Mouse (Mus musculus) naive thymus-derived CD4-positive, alpha-beta T cell, adult 2 months (primary cell): ENCODE results near the gene Epdr1.
"Not testable (repeated sequence)": the region's sequence is repeated elsewhere in the genome, so short reads cannot be mapped to it uniquely, and the experiment has no call there.

Experiments
- DNase-seq: peaks from one replicate; pipeline ENCODE4 v3.0.0-alpha.2; 2011; ENCODE audit warnings: low read depth

Gene Epdr1

DNA sequence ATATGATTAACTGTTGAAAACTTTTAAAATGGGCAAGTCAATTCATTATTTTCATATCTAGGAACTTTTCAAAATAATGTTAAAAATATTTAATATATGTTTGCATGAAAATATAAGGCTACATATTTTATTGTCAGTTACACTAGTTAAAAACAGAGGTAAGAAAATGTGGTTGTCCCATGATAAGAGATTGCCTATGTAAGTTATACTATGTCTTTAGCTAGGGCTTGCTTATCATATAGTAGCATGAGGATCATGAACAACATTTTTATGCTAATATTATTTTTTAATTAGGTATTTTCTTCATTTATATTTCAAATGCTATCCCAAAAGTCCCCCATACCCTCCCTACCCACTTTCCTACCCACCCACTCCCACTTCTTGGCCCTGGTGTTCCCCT lies 14.8 kb downstream of the Epdr1 start:
- DNase-seq, result no peak

DNA sequence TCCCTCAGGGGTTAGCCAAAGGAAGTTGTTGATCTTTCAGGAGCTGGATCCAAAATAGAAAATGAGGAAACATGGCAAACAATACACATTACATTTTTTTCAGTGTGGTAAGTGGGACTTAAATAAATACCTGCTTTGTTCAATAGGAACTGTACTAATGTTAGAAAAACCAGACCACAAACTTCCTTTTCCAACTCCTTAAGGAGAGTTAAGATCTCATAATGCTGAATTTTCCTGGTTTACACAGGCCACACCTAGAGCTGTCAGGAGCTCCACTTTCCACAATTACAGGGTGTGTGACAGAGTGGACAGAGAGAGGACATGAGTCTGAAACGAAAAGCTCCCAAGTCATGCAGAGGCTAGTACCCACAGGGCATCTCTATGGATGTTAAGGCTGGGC lies 16.0 kb downstream of the Epdr1 start:
- no peak for DNase-seq

DNA sequence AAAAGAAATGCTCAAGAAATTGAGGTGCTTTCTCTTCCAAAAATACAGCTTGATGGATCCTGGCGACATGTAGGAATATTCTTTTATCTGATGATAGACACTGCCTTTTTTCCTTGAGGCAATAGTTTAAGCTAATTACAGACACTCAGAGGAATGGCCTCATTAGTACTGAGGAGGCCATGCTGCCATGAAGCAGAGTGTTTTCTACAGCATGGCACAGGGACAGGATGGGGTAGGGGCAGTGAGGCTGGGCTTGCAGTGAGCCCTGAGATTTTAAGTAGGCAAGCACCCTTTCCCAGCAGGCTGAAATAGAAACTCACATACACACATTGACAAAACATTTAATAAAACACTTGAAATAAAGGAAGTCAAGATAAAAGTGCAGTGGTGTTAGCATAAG lies 17.2 kb downstream of the Epdr1 start:
- DNase-seq, result no peak

DNA sequence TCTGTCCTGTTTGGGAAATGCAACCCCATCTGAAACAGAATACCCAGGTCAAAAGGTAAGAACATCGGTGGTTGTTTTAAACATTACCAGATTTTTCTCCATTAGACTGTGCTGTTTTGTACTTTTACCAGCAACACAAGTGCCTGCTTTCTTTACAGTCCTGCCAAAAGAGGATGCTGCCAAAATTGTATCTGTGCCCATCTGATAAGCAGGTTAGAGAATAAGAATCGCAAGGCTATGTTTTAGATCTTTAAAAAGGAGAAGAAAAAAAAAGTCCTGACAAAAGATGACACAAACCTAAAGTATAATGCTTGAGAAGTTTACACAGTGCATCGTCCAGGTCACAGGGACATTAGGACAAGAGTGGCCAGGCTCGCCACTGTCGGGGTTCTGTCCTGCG lies 20.5 kb downstream of the Epdr1 start:
- DNase-seq, result no peak

DNA sequence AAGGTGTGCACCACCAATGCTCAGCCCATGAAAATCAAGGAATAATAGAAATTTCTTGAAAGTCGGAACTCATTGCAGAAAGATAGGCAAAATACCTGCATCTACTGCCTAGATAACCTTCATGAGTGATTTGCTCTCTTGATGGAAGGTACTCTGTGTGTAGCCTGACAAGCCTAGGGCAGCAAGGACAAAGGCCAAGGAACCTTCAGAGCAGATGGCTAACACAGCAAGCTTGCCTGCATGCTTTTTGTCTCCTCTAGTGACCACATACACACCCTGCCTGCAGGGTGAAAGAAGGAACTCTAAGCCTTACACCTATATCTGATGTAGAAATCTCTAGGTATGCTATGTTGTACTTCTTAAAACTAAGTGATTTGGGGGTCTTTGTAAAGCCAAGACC lies 24.6 kb downstream of the Epdr1 start:
- DNase-seq, result no peak

DNA sequence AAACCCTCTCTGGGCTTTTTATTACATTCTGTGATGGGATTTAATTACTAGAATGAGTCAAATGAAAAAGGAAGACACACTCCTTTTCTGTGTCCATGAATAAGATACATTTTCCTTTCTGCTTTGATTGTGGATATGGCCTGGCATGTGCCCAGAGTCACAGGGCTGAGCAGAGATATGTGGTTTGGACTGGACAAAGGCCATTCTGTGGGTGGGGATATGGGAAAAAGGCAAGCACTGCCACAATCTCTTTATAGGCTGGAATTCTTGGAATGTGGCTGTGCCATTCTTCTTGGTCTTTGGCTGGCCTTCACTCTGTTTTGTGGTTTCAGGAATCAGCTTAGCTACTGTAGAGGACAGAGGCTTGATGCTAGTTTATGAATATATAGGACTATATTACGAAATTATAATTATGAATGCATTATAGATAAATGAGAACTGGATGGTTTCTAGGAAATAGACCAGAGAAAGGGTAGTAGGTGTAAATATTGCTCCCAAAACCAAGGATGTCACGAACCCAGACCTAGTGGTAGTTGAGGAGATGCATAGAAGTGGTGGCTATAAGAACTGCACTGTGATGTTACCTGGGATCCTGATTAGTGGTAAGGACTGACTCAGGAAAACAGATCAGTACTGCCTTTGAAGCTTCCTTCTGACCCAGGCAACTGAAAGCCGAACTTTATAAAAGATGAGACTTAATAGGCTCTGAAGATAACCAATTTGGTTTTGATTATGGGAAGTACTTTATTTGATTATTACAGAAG lies 28.5 kb downstream of the Epdr1 start:
- DNase-seq, result no peak

DNA sequence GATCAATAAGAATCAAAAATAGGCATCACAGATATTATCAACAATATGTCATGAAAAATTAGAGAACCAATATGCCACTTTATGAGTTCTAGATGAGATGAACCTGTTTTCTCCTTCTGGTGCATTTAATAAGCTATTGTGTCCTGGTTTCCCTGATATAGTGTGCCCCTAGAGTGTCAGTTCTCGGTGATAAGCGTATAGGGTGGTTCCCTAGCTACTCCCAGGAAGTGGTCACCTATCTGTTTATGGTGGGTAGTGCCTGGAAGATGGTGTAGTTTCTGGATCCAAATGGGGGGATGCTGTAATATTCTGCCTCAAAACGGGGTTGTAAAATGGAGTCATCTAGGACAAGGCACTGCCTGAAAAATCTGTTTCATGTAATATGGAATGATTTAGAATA lies 43.8 kb downstream of the Epdr1 start:
- DNase-seq, result no peak

DNA sequence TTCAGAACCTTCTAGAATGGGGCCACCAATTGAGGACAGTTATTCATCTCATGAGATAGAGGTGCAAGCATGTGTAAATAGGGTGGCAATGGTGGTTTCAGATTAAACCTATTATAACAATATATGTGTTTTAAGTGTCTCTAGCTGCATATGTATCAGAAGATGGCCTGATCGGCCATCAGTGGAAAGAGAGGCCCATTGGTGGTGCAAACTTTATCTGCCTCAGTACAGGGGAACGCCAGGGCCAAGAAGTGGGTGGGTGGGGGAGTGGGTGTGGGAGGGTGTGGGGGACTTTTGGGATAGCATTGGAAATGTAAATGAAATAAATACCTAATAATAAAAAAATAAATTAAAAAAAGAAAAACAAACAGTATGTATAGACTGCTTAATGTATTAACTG lies 45.0 kb downstream of the Epdr1 start:
- DNase-seq, result not testable (repeated sequence)

DNA sequence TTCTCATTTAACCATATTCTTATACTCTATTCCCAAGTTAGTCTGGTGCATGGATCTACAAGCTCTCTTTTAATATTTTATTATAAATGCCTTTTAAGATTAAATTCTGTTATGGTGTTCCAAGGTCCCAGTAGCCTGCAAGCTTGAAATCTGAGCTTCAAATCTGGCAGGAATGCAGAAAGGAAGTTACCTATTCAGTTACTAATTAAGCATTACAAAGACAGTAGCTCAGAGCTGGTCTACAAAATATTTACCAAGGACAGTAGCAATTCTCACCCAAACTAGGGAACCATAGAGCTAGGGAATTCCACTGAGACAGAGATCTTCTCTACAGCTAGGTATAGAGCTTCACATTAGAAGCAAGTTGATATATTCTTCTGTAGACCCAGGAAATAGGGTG lies 49.6 kb downstream of the Epdr1 start:
- DNase-seq, result not testable (repeated sequence)

DNA sequence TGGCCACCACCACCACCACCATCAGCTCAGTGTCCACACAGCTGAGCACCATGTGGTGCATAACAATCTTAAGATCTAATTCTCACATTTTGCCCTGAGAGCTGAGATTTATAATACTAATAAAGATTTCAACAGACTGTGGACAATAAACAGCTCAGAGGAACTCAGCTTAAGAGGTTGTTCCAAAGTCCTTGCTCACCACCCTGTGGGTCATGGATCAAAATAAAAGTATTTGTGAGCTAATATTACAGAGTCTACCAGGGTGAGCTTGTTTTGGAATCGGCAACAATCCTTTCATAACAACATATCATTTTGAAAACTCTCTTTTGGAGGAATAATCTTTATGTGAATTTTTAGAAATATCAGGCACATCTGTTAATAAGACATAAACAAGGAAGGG lies 57.2 kb downstream of the Epdr1 start:
- no peak for DNase-seq

DNA sequence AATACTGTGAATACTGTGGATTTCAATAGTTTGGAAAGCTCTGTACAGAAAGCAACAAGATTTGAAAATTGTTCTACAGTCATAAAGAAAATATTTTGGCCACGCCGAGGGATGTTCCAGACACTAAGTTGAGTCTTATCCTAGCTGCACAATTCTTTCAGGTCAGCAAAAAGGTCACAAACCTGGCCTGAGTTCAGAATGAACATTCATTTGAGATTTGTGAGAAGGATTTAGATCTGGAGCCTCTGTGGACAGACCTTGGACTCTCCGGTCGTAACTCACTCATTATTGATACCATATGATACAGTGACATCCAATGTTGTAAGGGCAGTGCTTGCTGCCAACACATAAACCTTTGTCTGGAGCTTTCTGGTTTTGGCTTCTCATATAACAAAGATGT lies 64.3 kb downstream of the Epdr1 start:
- no peak for DNase-seq
